Mouse (Mus musculus) forebrain, embryonic 15.5 days (tissue): ENCODE measurements around the gene Adh1. TPM values are rescaled to one million over a fixed set of nuclear protein-coding genes. Genes with fewer than 3 reads are reported as not detected.

Experiments
- ATAC-seq: fragments of 200-750 bp; cut with Nextera tagmentation; replicated peaks from 2 replicates; pipeline ENCODE4 v1.8.0; 2017; ENCODE audit warnings: mild to moderate bottlenecking, moderate TSS enrichment, moderate library complexity
- H3K27ac ChIP-seq: fragments of 300-500 bp; sonication (generic); replicated peaks from 2 replicates; pipeline ENCODE4 v1.5.1; 2015; ENCODE audit warnings: mild to moderate bottlenecking, inconsistent platforms
- H3K27me3 ChIP-seq: fragments of 300-500 bp; sonication (generic); 2 replicates; pipeline ENCODE4 v1.6.1; 2015; ENCODE audit warnings: inconsistent platforms
- H3K36me3 ChIP-seq: fragments of 300-500 bp; sonication (generic); 2 replicates; pipeline ENCODE4 v1.6.1; 2015; ENCODE audit warnings: mild to moderate bottlenecking, inconsistent platforms
- H3K4me1 ChIP-seq: fragments of 300-500 bp; sonication (generic); 2 replicates; pipeline ENCODE4 v1.6.1; 2015; ENCODE audit warnings: inconsistent platforms
- H3K4me2 ChIP-seq: fragments of 300-500 bp; sonication (generic); replicated peaks from 2 replicates; pipeline ENCODE4 v1.6.1; 2015; ENCODE audit warnings: mild to moderate bottlenecking, inconsistent platforms
- H3K4me3 ChIP-seq: fragments of 300-500 bp; sonication (generic); 2 replicates; pipeline ENCODE4 v1.5.1; 2015; ENCODE audit warnings: mild to moderate bottlenecking, inconsistent platforms
- H3K9ac ChIP-seq: fragments of 300-500 bp; sonication (generic); replicated peaks from 2 replicates; pipeline ENCODE4 v1.6.1; 2015; ENCODE audit warnings: mild to moderate bottlenecking, inconsistent platforms
- H3K9me3 ChIP-seq: fragments of 300-500 bp; sonication (generic); 2 replicates; pipeline ENCODE4 v1.6.1; 2016; ENCODE audit warnings: inconsistent platforms
- WGBS: fragments of 180-500 bp; shearing (Covaris S2); methylation state at CpG from one replicate; pipeline ENCODE4 v1.1.7; 2015; ENCODE audit warnings: mixed read lengths; 5-methylcytosine and 5-hydroxymethylcytosine counted together
- polyA plus RNA-seq: library from polyadenylated mRNA; unstranded; fragments of >200 nt; fragmentation: Nextera tagmentation; extraction: Ambion mirVana; gene quantifications from 2 replicates; pipeline ENCODE4 v1.2.1, GENCODE M21; 2015

The Adh1 gene
- polyA plus RNA-seq, 1 experiment from 2014 or later: 0.57 TPM

GRCm38 (mm10) chr3:138302676-138303075 lies 41.9 kb downstream of the Adh1 start:
- Histone ChIP-seq H3K4me2 (no peak overlapping the region), H3K27me3 (no peaks in the 10 kb centered on the region), H3K9me3 (0 out of 2 replicates have a peak, but pooled peaks cover 12% of the 10 kb centered on the region), H3K4me3 (no peak overlapping the region), H3K36me3 (no peaks in the 10 kb centered on the region), H3K9ac (no peak overlapping the region), H3K4me1 (0 out of 2 replicates have a peak, but pooled peaks cover 2% of the 10 kb centered on the region), H3K27ac (no peak overlapping the region)
- 67% methylated on average over 4 of the region's 4 CpGs for WGBS
- ATAC-seq: no peak

- Histone ChIP-seq H3K4me3 (no peak overlapping the region), H3K9me3 (no peaks in the 10 kb centered on the region), H3K27ac (no peak overlapping the region), H3K4me1 (0 out of 2 replicates have a peak, but pooled peaks cover 2% of the 10 kb centered on the region), H3K9ac (no peak overlapping the region), H3K27me3 (no peaks in the 10 kb centered on the region), H3K36me3 (no peaks in the 10 kb centered on the region), H3K4me2 (no peak overlapping the region)
- WGBS: 94% methylated on average over 6 of the region's 6 CpGs
- ATAC-seq: no peak
Observed at GRCm38 (mm10) chr3:138303771-138304488, 43.1 kb downstream of the Adh1 start.

DNA sequence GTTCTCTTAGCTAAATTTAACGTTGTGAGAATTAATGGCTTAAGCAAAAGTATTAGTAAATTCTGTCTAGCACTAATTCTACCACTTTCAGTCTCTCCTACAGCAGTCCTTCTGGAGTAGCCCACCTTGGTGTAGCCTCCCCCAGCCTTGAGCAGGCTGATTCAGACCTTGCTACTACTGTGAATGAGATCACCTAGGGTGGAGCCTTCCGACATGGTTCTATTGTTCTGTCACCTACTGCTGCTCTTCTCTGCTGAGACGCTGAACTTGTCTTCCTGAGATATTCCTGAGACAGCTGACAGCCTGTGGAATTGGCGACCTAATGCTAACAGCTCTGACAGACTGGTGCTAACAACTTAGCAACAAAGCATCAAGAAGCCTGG lies 43.7 kb downstream of the Adh1 start:
- H3K4me2 ChIP-seq: no peak overlapping the region
- no peaks in the 10 kb centered on the region for H3K27me3 ChIP-seq
- 48% methylated on average over 4 of the region's 4 CpGs for WGBS
- H3K4me3 ChIP-seq: no peak overlapping the region
- H3K9ac ChIP-seq: no peak overlapping the region
- H3K9me3 ChIP-seq: no peaks in the 10 kb centered on the region
- no peak overlapping the region for H3K27ac ChIP-seq
- ATAC-seq: no peak
- no peaks in the 10 kb centered on the region for H3K36me3 ChIP-seq
- 0 out of 2 replicates have a peak, but pooled peaks cover 2% of the 10 kb centered on the region for H3K4me1 ChIP-seq

DNA sequence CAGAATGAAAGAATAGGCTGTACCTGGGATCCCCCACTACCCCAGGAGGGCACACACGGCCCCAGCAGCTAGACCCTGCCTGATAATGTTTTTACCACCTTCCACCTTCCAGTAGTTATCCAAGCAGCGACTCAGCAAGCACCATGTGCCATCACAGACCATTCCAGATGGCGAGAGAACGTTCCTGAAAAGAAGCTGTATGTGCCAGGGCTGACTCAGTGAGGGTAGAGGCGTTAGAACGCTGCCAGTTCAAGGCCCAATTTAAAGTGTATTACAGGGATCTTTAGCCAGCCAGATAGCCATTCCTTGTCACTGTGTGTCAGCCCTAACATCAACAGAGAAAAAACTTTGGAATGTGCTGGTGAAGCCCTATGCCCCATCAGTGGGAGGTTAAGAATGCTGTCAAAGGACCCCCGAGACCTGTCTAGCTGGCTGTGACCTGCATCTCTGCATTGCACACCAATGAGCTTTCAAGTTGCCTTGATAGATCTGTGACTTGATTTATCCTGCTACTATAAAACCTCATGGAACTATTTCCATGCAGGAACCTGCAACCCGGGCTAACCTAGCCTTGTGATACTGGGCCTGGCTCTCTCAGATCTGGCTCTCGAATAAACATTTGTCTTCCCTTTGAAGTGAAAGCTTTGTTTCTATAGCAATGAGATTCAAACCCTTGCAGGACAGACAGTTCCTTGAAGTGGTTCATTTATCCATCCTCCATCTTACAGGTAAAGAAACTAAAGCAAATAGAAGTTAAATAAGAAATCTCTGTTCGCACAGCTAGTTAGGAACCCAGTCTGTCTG lies 44.9 kb downstream of the Adh1 start:
- H3K4me3 ChIP-seq: no peak overlapping the region
- no peaks in the 10 kb centered on the region for H3K9me3 ChIP-seq
- H3K4me2 ChIP-seq: no peak overlapping the region
- no peaks in the 10 kb centered on the region for H3K36me3 ChIP-seq
- no peak overlapping the region for H3K27ac ChIP-seq
- no peaks in the 10 kb centered on the region for H3K27me3 ChIP-seq
- H3K4me1 ChIP-seq: 0 out of 2 replicates have a peak, but pooled peaks cover 2% of the 10 kb centered on the region
- no peak overlapping the region for H3K9ac ChIP-seq
- ATAC-seq: 0 out of 2 replicates have a peak, but pooled peaks have one; percentile 47
- WGBS: 71% methylated on average over 10 of the region's 10 CpGs

DNA sequence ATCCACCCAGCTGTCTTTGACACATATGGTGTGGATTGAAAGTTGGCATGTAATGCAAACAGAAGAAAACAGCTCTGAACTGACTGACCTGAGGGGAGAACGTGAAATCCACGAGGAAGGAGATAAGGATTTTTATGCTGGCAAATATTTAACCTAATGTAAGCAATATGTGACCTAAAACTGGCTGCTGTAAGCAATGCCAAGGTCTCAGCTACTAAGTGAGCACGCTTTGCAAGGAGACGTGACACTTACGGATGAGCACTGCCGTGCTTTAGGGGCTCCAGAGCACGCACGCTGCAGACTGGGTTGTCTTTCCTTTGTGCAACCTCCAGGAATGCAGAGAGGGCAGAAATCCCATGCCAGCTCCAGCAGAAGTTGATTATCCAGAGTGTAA lies 45.5 kb downstream of the Adh1 start:
- Histone ChIP-seq H3K9ac (no peak overlapping the region), H3K27ac (no peak overlapping the region), H3K4me1 (0 out of 2 replicates have a peak, but pooled peaks cover 2% of the 10 kb centered on the region), H3K4me3 (no peak overlapping the region), H3K27me3 (no peaks in the 10 kb centered on the region), H3K4me2 (no peak overlapping the region), H3K9me3 (no peaks in the 10 kb centered on the region), H3K36me3 (no peaks in the 10 kb centered on the region)
- ATAC-seq: 0 out of 2 replicates have a peak, but pooled peaks have one; percentile 33
- WGBS: 55% methylated on average over 8 of the region's 8 CpGs

- H3K9ac ChIP-seq: no peak overlapping the region
- H3K36me3 ChIP-seq: no peaks in the 10 kb centered on the region
- no peaks in the 10 kb centered on the region for H3K27me3 ChIP-seq
- no peak overlapping the region for H3K4me2 ChIP-seq
- no peak overlapping the region for H3K4me3 ChIP-seq
- 0 out of 2 replicates have a peak, but pooled peaks cover 2% of the 10 kb centered on the region for H3K4me1 ChIP-seq
- WGBS: 92% methylated on average over 8 of the region's 8 CpGs
- ATAC-seq: no peak
- H3K9me3 ChIP-seq: no peaks in the 10 kb centered on the region
- no peak overlapping the region for H3K27ac ChIP-seq
Observed at GRCm38 (mm10) chr3:138309910-138310309, 49.1 kb downstream of the Adh1 start.

- Histone ChIP-seq H3K9ac (no peak overlapping the region), H3K4me1 (0 out of 2 replicates have a peak, but pooled peaks cover 2% of the 10 kb centered on the region), H3K4me2 (no peak overlapping the region), H3K27me3 (no peaks in the 10 kb centered on the region), H3K36me3 (no peaks in the 10 kb centered on the region), H3K9me3 (no peaks in the 10 kb centered on the region), H3K27ac (no peak overlapping the region), H3K4me3 (no peak overlapping the region)
- ATAC-seq: no peak
- WGBS: 84% methylated on average over 6 of the region's 6 CpGs
Observed at GRCm38 (mm10) chr3:138311015-138311414, 50.2 kb downstream of the Adh1 start.

DNA sequence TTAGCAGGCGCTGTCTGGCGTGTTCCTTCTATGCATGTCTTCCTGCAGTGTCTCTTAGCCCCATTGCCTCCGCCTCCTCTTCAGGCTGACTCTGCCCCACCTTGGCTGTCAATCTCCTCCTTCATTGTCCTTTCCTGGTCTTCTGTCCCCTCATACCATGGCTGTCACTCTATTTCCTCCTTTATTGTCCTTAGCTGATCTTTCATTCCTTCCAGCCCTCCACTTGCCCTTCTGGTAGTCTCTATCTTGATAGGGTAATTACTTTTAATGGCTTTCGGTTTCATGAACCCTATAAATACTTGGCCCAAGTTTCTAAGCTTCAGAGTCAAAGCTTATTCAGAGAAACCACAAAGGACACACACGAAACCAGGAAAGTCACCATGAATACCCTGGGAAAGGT lies 52.2 kb downstream of the Adh1 start, which contains the start of gene Adh6a:
TSS of gene Adh6a (plus strand) at position 322 of the 400 bp plus-strand sequence.
- H3K9me3 ChIP-seq: no peaks in the 10 kb centered on the region
- no peak within 1 kb of the TSS for H3K4me3 ChIP-seq
- H3K4me1 ChIP-seq: no peaks in the 10 kb centered on the region
- H3K27ac ChIP-seq: no peak within 1 kb of the TSS
- no peak for ATAC-seq
- no peaks in the 10 kb centered on the region for H3K27me3 ChIP-seq
- 78% methylated on average over 5 of the region's 5 CpGs for WGBS
- no peak within 1 kb of the TSS for H3K4me2 ChIP-seq
- no peak within 1 kb of the TSS for H3K9ac ChIP-seq
- no peaks in the 10 kb centered on the region for H3K36me3 ChIP-seq

GRCm38 (mm10) chr3:138316908-138317472 lies 56.2 kb downstream of the Adh1 start:
- Histone ChIP-seq H3K4me1 (no peaks in the 10 kb centered on the region), H3K9me3 (no peaks in the 10 kb centered on the region), H3K4me2 (no peak overlapping the region), H3K4me3 (no peak overlapping the region), H3K9ac (no peak overlapping the region), H3K27me3 (no peaks in the 10 kb centered on the region), H3K27ac (no peak overlapping the region), H3K36me3 (no peaks in the 10 kb centered on the region)
- ATAC-seq: no peak
- 86% methylated on average over 2 of the region's 2 CpGs for WGBS

DNA sequence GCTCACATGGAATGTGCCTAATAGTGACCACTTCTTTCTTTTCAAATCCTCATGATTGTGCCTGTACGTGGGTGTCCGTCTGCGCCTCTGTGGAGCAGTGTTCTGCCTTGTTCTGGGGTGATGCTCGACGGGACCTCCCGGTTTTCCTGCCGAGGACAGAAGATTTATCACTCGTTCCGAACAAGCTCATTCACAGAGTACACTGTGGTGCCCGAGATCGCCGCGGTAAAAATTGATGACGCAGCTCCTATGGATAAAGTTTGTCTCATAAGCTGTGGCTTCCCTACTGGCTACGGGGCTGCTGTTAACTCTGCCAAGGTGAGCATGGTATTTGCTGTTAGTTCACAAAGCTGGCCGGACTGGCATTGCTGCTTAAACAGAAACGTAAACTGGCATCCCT lies 64.2 kb downstream of the Adh1 start:
- no peak overlapping the region for H3K27ac ChIP-seq
- H3K4me3 ChIP-seq: no peak overlapping the region
- no peak for ATAC-seq
- H3K4me1 ChIP-seq: no peaks in the 10 kb centered on the region
- H3K4me2 ChIP-seq: no peak overlapping the region
- H3K36me3 ChIP-seq: no peaks in the 10 kb centered on the region
- no peaks in the 10 kb centered on the region for H3K9me3 ChIP-seq
- 91% methylated on average over 17 of the region's 17 CpGs for WGBS
- no peaks in the 10 kb centered on the region for H3K27me3 ChIP-seq
- H3K9ac ChIP-seq: no peak overlapping the region

DNA sequence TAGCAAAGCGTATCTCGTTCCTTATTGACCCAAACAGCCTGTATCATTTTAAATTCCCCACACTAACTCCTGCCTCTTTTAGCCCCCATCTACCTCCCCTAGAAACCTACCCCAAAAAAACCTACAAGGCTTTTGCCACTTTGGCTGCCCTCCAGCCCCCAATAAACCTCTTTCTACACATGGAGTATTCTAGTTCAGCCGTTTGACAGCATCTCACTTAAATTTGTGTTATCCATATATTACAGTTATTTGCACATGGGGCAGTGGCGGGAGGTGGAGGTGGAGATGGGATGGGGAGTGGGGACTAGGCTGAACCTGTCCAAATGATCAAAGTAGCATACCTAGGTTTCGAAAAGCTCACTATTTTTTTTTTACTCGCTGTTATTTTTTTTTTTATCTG lies 64.7 kb downstream of the Adh1 start:
- no peak overlapping the region for H3K27ac ChIP-seq
- no peak overlapping the region for H3K4me2 ChIP-seq
- H3K36me3 ChIP-seq: no peaks in the 10 kb centered on the region
- no peak for ATAC-seq
- H3K27me3 ChIP-seq: no peaks in the 10 kb centered on the region
- H3K4me1 ChIP-seq: no peaks in the 10 kb centered on the region
- H3K9me3 ChIP-seq: no peaks in the 10 kb centered on the region
- H3K4me3 ChIP-seq: no peak overlapping the region
- WGBS: 92% methylated on average over 6 of the region's 6 CpGs
- H3K9ac ChIP-seq: no peak overlapping the region

GRCm38 (mm10) chr3:138333910-138334309 lies 73.1 kb downstream of the Adh1 start:
- WGBS: 87% methylated on average over 8 of the region's 8 CpGs
- Histone ChIP-seq H3K9ac (no peak overlapping the region), H3K4me1 (no peaks in the 10 kb centered on the region), H3K36me3 (no peaks in the 10 kb centered on the region), H3K9me3 (no peaks in the 10 kb centered on the region), H3K27ac (no peak overlapping the region), H3K27me3 (no peaks in the 10 kb centered on the region), H3K4me3 (no peak overlapping the region), H3K4me2 (no peak overlapping the region)
- ATAC-seq: no peak
